Mouse (Mus musculus): ENCODE data around the gene Dnmt3l. TPM values are rescaled to one million over a fixed set of nuclear protein-coding genes. Genes with fewer than 3 reads are reported as not detected.

Dnmt3l gene
- polyA plus RNA-seq, 1 experiment from 2014 or later: not detected

Other genes starting within 250 kb of the Dnmt3l start
- gene Gm9639, start 246.9 kb upstream of the Dnmt3l start, polyA plus RNA-seq (2015; fragmentation: Nextera tagmentation; extraction: Ambion mirVana): not detected in 2 replicates
- gene Gm19668, start 242.8 kb upstream of the Dnmt3l start, polyA plus RNA-seq (2015; fragmentation: Nextera tagmentation; extraction: Ambion mirVana): not detected in 2 replicates
- gene Gm9507, start 230.1 kb upstream of the Dnmt3l start, polyA plus RNA-seq (2015; fragmentation: Nextera tagmentation; extraction: Ambion mirVana): not detected in 2 replicates
- gene Gm2696, start 227.3 kb upstream of the Dnmt3l start, polyA plus RNA-seq (2015; fragmentation: Nextera tagmentation; extraction: Ambion mirVana): not detected in 2 replicates
- not detected in 2 replicates for gene Krtap10-4, start 214.9 kb upstream of the Dnmt3l start, polyA plus RNA-seq (2015; fragmentation: Nextera tagmentation; extraction: Ambion mirVana)
- gene Krtap10-10, start 206.0 kb upstream of the Dnmt3l start, polyA plus RNA-seq (2015; fragmentation: Nextera tagmentation; extraction: Ambion mirVana): not detected in 2 replicates
- gene Gm36176, start 195.1 kb upstream of the Dnmt3l start, polyA plus RNA-seq (2015; fragmentation: Nextera tagmentation; extraction: Ambion mirVana): not detected in 2 replicates
- gene Gm10318, start 189.1 kb upstream of the Dnmt3l start, polyA plus RNA-seq (2015; fragmentation: Nextera tagmentation; extraction: Ambion mirVana): not detected in 2 replicates
- not detected in 2 replicates for gene Gm3285, start 180.0 kb upstream of the Dnmt3l start, polyA plus RNA-seq (2015; fragmentation: Nextera tagmentation; extraction: Ambion mirVana)
- gene Lrrc3, start 139.4 kb upstream of the Dnmt3l start, polyA plus RNA-seq (2015; fragmentation: Nextera tagmentation; extraction: Ambion mirVana): 4.7 and 6.8 TPM in 2 replicates
- gene Trpm2, start 71.4 kb upstream of the Dnmt3l start, polyA plus RNA-seq (2015; fragmentation: Nextera tagmentation; extraction: Ambion mirVana): 1.4 and 1.6 TPM in 2 replicates
- 26.7 and 36.1 TPM in 2 replicates for gene 1810043G02Rik, start 63.4 kb upstream of the Dnmt3l start, polyA plus RNA-seq (2015; fragmentation: Nextera tagmentation; extraction: Ambion mirVana)
- gene Pfkl, start 31.9 kb upstream of the Dnmt3l start, polyA plus RNA-seq (2015; fragmentation: Nextera tagmentation; extraction: Ambion mirVana): 98.0 and 114 TPM in 2 replicates
- gene Aire, start 1.7 kb downstream of the Dnmt3l start, polyA plus RNA-seq (2015; fragmentation: Nextera tagmentation; extraction: Ambion mirVana): 0.18 TPM in 1 of 2 replicates, not detected in the other
- 0.80 and 0.84 TPM in 2 replicates for gene Icosl, start 27.4 kb downstream of the Dnmt3l start, polyA plus RNA-seq (2015; fragmentation: Nextera tagmentation; extraction: Ambion mirVana)
- 18.9 and 22.4 TPM in 2 replicates for gene D10Jhu81e, start 127.8 kb downstream of the Dnmt3l start, polyA plus RNA-seq (2015; fragmentation: Nextera tagmentation; extraction: Ambion mirVana)
- 19.1 and 23.0 TPM in 2 replicates for gene Pwp2, start 143.2 kb downstream of the Dnmt3l start, polyA plus RNA-seq (2015; fragmentation: Nextera tagmentation; extraction: Ambion mirVana)
- gene Trappc10, start 202.7 kb downstream of the Dnmt3l start, polyA plus RNA-seq (2015; fragmentation: Nextera tagmentation; extraction: Ambion mirVana): 16.8 and 18.9 TPM in 2 replicates